Mouse (Mus musculus): Measurements from ENCODE around the gene Cpsf3. TPM values are rescaled to one million over a fixed set of nuclear protein-coding genes. Genes with fewer than 3 reads are reported as not detected.
A peak's percentile ranks its signal among the peaks of the same experiment; 100 is the strongest.

Gene Cpsf3
- total RNA-seq, 2 experiments from 2014 or later = 42.4 to 43.7 TPM

DNA sequence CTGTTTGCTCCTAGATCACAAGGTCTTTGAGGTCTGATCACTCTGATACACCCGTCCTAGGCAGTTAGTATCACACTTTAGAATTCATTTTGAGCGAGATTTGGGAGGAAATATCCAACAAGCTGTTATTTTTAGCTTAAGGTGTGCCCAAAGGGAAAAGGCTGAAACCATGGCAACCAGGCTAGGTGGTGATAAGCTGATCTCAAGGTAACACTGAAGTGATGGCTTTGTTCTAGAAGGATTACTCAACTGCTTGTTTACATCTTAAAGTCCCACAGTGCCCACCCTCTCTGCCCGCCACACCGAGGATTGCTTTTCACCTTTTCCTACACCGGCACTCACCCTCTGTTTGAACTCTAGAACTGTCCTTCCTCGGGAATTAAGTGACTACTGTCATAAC lies 4.5 kb downstream of the Cpsf3 start:
- DNase-seq = no peak

DNA sequence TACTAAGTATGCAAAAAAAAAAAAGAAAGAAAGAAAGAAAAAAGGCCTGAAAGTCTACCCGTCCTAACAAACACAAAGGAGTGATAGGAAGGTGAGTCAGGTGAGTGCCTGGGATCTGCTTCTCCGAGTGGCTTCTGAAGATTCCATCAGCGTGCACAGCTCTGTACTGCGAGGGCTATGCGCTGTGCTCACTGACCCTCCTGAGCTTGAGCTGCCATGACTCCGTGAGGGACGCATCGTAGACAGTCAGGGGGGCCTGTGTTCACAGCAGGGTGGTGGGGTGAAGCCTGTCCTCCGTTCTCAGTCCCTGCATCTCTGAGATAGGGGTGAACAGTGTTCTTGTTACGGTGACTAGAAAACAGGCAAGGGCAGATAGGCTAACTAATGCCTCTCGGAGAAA lies 13.7 kb downstream of the Cpsf3 start:
- no peak for DNase-seq

DNA sequence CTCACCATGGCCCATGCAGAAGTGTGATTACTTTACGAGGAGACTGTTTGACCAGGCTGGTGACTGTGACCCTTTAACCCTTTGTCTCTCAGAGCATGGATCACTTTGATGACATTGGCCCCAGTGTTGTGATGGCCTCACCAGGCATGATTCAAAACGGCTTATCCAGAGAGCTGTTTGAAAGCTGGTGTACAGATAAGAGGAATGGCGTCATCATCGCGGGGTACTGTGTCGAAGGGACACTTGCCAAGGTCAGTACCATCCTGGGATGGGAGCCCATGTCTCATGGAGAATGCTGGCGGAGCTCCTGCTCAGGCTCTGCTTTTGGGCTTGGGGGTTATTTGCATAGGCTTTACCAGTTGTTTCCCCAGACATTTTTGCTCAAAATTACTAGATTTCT lies 16.1 kb downstream of the Cpsf3 start:
- DNase-seq = peak; percentile 45

DNA sequence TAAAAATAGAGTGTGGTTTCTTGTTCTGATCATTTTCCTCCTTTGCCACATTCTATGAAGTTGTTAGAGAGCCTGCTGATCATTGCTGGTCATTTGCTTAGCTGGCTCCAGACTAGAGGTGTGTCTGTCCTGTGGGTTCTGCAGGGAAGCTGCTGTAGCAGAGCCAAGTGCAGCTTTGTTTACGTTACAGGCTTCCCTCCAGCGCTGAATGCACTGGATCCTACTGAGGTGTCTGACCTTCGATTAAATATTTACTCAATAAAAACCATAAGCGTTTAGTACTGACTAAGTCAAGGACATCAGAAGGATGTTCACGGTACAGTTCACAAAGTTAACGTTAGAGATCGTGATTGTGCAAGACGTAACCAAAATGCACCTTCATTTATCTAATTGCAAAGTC lies 16.7 kb downstream of the Cpsf3 start:
- no peak for DNase-seq

DNA sequence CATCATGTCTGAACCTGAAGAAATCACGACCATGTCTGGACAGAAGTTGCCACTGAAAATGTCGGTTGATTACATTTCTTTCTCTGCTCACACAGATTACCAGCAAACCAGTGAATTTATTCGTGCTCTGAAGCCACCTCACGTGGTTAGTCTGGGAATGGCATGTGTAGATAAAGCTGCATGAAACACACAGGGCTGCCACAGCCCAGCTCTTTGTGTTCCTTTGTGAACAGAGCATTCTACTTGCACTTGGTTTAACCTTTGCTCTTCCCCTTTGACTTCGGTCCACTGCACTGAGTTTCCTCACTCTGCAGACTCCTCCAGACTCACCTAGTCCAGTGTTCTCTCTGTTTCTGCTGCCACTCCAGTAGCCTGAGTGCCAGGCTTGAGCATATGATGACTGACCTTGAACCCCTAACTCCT lies 17.2 kb downstream of the Cpsf3 start:
- DNase-seq = no peak

DNA sequence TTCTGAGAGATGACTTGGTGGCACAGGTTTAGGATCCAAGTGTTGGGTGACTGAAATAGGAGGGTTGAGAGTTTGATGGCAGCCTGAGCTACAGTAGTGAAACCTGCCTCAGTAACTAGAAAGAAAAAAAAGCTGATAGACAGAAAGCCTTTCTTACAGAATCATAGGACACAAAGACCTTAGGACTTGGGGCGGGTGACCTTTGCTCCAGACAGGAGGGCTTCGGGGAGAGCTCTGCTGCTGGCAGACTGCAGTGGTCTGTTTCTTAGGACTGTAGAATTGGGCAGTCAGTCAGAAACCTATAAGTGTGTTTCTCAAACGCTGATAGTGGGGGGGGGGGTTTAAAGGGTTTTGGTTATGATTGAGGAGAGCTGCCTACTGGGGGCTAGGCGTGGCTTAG lies 20.6 kb downstream of the Cpsf3 start:
- no peak for DNase-seq

DNA sequence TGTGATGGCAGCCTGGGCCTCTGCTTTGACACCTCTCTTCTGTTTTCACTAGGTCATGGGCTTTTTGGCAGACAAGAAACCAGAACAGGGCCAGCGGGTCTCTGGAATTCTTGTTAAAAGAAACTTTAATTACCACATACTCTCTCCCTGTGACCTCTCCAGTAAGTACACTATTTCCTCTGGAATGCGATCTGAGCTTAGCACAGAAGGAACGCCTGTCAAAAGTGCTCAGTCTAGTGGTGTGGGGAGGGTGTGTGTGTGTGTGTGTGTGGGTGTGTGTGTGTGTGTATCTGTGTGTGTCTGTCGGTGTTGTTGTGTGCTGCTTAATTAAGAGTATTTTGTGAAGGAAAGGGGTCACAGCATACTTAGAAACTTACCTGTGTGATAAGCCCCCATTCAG lies 21.5 kb downstream of the Cpsf3 start:
- DNase-seq = no peak

DNA sequence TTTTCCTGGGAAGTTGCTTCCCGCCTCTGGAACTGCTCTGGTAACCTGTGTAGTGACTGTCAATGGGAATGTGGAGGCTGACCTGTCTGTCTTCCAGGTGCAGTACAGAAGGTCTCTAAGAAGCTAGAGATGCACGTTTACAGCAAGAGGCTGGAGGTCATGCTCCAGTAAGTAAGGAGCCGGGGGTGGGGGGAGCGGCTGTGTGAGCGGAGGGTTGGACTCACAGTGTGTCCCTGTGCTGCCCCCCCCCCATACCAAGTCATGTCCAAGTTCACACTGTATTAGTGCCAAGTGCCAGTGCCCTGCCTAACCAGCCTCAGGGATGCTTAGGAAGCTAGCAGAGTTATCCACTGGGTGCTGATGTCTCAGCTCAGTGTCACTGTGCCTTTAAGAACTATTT lies 27.0 kb downstream of the Cpsf3 start:
- DNase-seq = no peak

DNA sequence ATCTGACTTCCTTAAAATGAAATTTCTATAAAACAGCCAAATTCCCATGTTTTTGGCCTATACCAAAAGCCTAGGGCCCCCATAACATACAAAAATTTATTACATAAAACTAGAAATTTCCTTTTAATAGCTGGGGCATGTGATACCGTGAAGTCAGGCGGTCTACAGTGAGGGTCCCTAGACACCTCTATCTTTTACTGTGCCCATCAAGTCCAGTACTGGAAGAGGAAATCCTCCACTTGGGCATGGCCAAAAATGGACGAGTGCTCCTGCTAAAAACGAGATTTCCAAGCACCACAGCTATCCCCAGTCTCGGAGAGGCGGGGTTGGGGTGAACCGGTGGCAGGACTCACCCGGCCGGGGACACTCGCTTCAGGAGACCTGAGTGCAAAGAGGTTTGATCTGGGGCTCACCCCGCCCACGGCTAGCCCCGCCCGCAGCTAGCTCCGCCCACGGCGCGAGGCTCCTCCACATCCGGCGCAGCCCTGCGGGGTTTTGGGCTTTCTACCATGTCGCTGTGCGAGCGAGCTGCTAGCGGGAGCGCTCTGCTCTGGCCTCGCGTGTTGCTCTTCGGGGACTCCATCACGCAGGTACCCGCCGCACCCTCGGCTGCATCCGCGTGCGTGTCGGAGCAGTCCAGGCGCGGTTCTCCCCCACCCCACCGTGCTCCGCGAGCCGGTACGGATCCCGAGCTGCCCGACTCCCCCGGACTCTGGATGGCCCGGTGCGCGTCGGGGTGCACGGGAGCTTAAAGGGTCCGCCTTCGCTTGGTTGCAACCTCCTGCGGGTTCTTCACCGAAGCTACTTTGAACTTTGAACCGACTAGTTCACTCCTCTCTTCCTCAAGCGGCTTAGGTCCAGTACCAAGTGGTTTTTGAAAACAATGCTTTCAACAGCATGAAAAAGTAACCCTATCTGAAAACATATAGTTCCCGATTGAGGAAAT lies 31.0 kb downstream of the Cpsf3 start, which contains the start of gene Iah1:
Iah1 (plus strand) TSS at position 467 of the 946 bp plus-strand sequence.
- DNase-seq = peak; percentile 80

DNA sequence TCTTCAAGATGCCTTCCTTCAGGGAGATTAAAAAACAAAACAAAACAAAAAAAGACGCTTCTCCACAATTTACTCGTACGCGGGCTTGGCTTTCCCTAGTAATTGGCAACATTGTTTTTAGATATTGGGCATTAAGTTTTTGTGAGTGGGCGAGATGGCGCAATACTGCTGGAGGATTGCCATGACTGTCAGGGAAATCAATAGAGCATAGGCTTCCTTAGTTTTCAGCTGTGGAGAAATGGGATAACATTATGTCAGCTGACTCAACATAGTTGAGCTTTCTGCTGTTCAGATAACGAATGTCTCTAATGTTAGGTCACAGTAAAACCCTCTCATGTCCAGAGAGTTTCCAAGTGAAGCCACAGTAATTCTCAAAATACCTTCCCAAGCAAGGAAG lies 31.7 kb downstream of the Cpsf3 start:
- peak; percentile 28 for DNase-seq

DNA sequence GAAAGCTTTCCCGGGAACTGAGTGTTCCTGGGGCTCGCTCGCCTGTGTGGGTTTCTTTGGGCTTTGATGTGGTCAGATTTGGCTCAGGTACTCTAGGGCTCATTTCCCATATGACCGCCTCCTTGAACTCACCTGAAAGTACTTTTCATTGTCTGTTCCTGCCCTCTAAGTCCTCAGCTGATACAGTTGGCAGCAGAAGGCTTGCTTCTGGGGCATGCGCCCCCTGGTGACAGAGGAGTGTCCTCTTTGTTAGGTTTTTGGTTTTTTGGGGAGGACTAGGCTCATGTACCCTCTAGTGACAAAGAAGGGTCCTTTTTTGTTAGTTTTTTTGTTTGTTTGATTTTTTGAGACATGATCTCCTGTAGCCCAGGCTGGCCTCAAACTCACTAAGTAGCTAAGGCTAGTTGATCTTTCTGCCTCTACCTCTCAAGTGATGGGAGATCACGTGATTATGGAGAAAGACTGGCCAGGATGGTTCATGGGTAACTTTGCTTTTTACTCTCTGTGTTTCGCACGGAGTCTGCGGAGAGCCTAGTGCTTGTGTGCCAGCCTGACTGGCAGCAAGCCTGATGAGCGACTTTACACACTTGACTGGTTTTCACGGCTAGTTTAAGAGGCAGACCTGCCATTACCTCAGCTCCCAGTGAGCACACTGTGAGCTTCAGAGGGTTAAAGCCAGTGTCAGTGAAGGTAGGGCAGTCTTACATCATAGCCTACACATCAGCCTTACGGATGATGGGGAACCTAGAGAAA lies 33.1 kb downstream of the Cpsf3 start:
- peak; percentile 72 for DNase-seq

DNA sequence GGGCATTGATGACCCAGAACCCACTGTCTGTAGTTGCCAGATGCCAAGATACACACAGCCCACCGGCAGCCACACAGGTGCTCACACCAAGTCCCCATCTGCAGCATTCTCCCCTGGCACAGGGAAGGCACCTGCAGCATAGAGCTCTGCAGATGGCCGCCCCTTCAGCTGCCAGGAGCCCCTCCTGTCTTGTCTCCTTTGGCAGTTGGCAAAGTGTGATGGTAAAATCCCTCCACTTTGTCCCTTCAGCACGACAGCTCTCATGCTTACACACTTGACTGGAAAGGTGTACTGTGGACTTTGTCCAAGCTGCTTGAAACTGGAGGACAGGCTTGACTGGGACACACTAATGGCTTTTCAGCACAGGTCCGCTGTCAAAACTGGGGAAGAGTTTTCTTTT lies 35.1 kb downstream of the Cpsf3 start:
- DNase-seq = no peak

DNA sequence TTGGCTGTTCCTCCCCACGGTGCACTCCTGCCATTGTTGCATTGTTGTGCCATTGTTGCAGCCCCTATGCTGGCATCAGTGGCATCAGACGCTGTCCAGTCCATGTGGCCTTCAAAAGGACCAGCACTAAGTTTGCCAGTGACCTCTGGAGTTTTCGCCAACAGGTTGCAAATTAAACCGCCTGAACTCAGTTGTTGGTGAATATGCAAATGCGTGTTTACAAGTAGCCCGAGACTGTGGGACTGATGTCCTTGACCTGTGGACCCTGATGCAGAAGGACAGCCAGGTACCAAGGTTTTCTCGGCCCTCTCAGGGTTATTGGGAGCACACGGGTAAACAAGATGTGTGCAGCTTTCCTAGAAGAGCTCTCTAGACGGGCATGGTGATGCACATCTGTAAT lies 36.0 kb downstream of the Cpsf3 start:
- no peak for DNase-seq

DNA sequence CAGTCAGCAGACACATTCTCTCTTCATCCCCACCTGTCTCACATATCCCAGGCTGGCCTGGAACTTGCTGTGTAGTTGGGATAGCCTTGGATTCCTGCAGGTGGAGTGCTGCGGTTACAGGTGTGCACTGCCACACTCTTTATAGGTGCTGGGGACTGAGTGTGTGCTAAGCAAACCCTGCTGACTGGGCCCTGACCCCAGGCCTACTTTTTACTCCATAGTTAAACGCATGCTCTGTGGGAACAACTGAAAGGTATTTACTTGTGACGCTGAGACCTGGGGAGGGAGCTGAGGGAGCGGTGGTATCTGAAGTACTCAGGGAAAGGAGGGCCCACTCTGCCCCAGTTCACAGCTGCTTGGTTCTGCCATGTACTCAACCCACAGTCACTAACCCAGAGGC lies 37.1 kb downstream of the Cpsf3 start:
- DNase-seq = no peak

DNA sequence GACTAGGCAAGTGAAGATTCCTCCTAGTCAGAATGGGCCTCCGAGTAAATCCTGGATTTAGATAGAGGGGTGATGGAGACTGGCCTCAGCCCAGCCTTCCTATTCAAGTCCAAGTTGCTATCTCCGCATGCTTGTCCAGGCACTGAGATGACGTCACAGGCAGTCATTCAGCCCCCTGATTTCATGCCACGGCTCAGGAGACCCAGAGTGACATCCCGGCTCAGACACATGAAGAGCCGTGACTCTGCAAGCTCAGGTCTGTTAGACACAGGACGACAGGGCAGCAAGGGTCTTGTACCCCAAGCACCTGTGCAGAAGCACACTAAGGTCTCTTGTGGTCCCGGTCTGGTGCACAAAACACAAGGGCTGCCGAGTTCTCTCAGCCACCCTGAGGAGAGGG lies 37.7 kb downstream of the Cpsf3 start:
- DNase-seq = no peak

DNA sequence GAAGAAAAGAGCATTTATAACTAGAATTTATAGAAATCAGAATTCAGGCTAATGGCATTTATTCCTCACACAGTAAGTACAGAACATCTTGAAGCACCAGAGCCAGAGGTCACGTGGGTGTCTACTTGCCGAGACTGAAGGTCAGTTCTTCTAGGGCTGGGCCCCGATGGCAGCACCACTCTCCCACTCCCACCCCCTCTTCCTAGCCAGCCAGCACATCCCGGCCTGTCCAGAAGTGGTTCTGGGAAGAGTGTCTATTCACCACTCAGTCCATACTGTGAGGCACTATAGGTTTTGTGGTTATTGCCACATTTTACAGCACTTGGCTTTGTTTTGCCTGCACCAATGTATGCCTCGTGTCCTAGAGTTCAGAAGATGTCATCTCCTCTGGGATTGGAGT lies 38.9 kb downstream of the Cpsf3 start:
- no peak for DNase-seq

DNA sequence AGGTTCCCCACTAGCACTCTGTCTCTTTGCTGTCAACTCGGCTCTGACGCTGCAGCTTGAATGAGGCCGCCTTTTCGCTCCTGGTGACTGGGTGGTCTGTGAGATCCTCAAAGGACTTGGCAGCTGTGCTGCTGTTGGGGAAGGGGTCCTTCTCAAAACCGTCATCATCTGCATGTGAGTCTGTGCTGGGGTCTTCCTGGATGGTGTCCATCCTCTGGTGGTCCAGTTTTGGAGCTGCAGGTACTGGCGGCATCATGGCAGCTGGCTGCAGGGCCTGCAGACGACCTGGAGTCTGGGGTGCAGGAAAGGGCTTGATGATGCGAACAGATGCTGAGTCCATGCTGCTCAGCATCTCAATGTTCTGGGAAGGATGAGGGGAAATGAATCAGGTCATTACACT lies 40.1 kb downstream of the Cpsf3 start:
- DNase-seq = no peak

DNA sequence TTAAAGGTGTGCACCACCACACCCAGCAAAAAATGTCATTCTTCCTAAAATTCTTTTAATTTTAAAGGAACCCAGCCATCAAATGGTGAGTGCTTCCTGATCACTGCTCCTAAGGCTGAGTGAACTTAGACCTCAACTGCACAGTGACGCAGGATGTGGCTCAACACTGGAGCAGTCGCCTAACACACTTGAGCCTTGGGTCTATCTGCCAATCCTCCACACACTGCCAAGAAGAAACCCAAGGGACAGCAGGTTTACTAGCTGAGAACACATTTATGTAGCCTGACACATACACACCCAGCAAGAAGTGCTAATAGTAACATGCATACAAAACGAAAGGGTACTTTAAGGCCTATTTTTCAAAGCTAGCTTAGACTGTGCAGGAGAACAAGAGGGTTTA lies 41.1 kb downstream of the Cpsf3 start:
- no peak for DNase-seq

DNA sequence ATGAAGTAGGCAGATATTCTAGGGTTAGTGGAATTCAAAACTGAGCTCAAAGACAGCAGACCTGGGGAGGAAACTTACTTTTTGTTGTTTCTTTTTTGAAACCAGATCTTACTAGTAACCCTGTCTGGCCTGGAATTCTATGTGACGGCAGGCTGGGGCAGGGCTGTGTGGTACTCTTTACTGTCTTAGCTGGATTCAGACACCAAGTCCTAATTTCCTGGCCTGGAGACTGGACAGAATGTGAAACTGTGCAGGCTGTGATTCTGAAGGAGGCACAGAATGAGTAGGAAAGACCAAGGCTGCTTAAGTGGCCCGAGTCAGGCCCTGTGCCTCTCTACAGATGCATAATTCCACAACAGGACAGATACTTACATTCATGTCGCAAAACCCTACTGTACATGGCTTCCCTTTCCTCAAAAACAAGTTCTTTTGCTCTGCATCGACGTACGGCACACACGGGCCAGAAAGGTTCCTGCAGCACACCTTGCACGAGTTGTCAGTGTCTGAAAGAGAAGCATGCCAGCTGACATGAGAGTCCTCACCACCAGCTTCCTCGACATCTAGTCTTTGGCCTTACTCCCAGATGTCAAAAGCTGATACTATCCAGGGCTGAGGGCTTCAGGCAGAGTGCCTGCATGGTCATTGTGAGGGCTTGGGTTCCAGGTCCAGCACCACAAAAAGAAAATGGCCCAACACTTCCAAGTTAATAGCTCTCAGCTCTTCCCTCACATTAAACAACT lies 44.6 kb downstream of the Cpsf3 start:
- no peak for DNase-seq

DNA sequence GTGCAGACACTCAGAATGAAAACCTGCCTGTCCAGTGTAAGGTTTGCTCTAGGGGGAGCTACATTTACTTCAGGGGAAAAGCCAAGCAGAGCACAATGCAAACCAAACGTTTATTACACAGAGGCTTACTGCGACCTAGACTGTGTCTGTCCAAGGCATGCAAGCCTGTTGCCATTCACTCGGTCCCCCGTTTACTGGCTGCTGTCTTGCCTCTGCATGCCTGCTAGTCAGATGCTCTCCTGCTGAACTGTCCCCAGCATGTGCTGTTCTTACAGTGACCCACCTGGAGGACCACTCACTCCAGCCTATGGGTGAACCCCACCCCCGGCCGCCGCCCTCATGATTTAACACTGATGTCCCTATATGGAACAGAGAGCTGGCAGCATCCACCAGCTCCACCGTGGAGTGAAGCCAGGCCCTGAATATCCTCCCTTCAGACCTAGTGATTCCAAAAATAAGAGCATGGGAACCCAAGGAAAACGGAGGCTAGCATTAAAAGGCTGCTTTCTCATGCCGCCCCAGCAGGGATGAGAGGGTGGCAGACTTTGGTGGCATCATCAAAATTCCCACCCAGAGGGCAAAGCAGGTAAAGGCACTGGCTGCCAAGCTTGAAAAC lies 45.9 kb downstream of the Cpsf3 start:
- peak; percentile 27 for DNase-seq

DNA sequence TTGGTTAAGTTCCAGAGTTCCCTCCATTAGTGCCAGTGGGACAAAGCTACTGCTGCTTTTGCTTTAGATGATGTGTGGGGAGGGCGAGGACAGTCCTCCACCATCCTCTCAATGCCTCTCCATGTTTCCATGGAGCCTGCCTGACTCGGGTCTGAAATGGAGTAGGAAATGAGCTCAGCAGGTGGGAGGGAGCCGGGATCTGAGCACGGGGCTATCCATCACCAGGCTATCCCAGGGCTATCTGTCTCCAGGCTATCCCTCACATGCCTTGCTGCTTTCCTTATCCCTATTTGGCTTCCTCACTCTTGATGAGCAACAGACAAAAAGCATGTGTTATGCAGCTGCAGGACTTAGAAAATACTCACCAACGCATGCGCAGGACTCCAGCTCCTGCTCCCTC lies 46.5 kb downstream of the Cpsf3 start:
- DNase-seq = no peak

DNA sequence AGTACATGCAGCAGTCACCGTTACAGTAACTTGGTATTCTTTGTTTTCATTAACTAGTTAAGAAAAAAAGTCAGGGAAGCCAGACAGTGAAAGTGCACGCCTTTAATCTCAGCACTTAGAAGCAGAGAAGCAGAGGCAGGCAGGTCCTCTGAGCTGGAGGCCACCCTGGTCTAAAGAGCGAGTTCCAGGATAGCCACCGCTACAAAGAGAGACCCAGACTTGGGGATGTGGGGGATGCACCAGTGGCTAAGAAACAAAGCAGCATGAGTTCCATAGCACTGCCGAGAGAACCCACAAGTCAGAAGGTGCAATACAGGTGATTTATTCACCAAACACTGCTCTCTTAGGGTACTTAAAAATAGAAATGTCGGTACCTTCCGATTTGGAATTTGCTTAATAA lies 47.8 kb downstream of the Cpsf3 start:
- no peak for DNase-seq

DNA sequence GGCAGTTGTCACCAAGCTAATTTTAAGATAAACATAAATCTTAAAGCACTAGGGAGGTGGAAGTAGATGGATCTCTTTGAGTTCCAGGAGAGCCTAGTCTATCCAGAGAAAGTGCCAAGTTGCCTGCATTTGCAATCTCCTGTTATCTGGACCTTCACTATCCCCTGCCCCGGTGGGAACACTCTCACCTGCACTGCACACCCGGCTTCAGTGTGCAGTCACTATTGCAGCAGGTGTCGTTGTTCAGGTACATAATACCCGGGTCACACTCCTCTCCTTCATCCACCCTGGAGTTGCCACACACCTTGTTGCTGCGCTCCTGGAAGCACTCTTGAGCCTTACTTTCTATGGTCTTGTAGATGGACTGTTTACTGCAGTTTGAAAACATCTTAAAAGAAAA lies 48.6 kb downstream of the Cpsf3 start:
- no peak for DNase-seq

Data from heart, postnatal 4 days (tissue).